Mouse (Mus musculus) left cerebral cortex, adult 9 months (tissue): ENCODE data around the gene Sars2.

ENCODE experiments used
- DNase-seq, 2 experiments: peaks; one replicate each; pipeline ENCODE4 v3.0.0; 2022; ENCODE audit warnings: low spot score in 2 of 2

Gene Sars2

GRCm38 (mm10) chr7:28726600-28726999 is 15.2 kb upstream of the Sars2 start:
- DNase-seq = peak; percentile 54 to 82

DNA sequence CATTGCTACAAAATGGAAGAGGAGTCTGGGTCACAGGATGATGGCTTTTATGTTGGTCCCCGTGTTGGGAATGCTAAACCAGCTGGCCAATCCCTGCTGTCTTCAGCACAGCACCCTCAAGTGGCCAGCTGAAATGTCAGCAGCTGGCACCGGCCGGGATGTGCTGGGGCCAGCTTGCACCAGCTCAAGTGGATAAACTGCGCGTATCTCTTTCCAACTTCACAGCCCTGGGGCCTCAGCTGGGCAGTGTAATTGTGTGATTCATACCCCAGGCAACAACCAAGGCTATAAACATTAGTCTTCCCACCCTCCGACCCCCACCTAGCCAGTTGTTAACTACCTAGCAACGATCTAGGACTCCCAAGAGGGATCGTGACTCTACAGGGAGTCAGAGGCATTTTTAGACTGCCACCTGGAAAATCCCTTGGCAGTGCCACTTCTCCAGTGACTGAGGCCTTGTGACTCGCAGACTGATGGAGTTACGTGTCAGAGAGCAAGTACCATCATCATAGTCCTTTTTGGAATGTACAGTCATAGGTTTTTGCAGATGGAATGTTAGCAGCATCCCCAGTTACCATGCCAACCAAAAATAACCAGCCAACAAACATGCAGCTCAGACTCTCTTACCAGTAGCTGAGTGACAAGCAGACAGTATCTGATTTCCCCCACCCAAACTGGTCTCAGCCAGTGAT is 14.0 kb upstream of the Sars2 start:
- peak in 1 of 2 experiments; percentile 57 for DNase-seq

GRCm38 (mm10) chr7:28732341-28733142 is 9.2 kb upstream of the Sars2 start:
- peak in 1 of 2 experiments; percentile 61 for DNase-seq

DNA sequence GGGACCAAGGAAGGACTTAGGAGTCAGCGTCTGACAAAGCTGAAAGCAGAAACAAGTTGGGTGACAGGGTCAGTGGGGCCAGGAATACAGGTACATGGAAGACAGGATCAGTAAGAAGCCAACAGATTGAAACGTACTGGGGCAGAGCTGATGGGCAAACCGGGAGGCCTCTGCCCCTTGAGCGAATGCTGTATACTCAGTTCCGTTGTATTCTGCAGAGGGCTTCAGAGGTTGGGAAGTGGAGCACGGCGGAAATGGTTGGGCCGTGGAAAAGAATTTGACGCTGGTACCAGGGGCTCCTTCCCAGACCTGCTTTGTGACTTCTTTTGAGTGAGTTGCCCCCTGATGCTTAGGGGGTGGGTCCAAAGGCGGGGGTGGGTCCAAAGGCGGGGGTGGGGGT is 8.6 kb upstream of the Sars2 start:
- DNase-seq = no peak

- no peak for DNase-seq
These were observed 6.1 kb upstream of the Sars2 start for GRCm38 (mm10) chr7:28735701-28736100.

DNA sequence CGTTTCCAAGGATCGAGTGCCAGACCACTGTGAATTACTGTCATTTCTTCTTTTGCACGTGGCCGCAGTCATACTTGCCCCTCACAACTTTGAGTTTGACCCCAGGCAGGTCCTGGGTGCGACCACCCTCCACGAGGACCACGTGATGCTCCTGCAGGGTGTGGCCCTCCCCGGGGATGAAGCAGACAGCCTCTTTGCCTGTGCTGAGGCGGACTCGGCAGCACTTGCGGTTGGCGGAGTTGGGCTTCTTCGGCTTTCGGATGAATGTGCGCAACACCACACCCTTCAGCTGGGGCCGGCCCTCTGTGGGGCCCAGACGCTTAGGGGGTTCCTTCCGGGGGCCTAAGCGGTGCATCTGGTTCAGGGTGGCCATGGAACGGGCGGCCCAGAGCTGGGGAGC is 2.0 kb upstream of the Sars2 start:
- DNase-seq = no peak

DNA sequence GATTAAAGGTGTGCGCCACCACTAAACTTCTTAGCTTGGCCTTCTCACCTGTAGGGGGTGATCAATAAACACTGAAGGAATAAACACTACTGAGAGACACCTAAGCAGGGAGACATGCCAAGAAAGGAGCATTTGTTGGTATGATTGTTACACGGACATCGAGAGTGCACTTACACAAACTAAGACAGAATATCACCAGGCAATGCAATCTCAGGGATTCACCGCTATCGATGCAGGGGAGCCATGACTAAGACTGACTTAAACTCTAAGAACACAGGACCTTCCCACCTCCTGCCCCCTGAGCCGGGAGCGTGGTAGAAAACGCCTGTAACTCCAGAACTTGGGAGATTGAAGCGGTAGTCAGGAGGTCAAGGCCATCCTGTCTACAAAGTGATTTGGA is 843 bp upstream of the Sars2 start:
- no peak for DNase-seq

DNA sequence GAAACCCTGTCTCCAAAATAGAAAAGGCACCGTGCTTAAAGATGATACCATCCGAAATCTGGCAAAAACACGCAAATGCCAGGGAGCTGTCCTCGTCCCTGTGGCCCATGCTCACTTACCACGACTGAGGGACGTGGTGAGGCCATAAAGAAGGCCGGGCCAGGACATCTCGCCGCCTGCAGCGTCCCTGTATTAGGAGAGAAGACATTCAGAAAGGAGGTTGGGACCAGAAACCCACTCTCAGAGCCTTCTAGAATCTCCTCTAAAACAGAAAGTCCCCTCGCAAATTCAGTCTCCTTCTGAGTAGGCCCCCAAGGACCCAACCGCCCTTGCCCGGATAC is 454 bp upstream of the Sars2 start:
- DNase-seq = no peak

GRCm38 (mm10) chr7:28749935-28750334 is 8.1 kb downstream of the Sars2 start:
- DNase-seq = no peak

GRCm38 (mm10) chr7:28756079-28756478 is 14.3 kb downstream of the Sars2 start, which contains the start of gene Ccer2:
TSS of gene Ccer2 (plus strand) at chr7:28756174.
- DNase-seq = no peak

- no peak for DNase-seq
These were observed 16.8 kb downstream of the Sars2 start for GRCm38 (mm10) chr7:28758623-28759022.

GRCm38 (mm10) chr7:28761907-28762306 is 20.1 kb downstream of the Sars2 start:
- no peak for DNase-seq

DNA sequence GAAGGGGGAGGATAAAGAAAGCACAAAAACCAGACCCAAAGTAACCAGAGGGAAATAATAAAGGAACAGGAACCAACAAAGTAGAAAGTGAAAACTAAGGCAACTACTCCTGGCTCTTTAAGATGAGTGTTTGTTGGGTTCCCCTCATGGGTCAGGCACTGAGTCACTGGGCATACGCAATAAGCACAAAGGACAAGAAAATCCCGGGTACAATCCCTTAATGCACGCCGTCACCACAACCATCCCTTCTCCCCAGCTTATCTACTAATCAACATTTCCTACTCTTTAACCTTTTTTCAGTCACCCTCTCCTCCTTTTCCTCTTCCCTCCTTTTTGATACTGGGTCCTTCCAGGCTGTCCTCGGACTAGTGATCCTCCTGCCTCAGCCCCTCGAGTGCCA is 23.4 kb downstream of the Sars2 start:
- no peak for DNase-seq

- DNase-seq = peak; percentile 98 to 100
These were observed 24.5 kb downstream of the Sars2 start, which contains the start of gene Sirt2 for GRCm38 (mm10) chr7:28766173-28766879. TSS of gene Sirt2 (plus strand) at chr7:28766735.

- no peak for DNase-seq
These were observed 25.1 kb downstream of the Sars2 start for GRCm38 (mm10) chr7:28766910-28767309.

DNA sequence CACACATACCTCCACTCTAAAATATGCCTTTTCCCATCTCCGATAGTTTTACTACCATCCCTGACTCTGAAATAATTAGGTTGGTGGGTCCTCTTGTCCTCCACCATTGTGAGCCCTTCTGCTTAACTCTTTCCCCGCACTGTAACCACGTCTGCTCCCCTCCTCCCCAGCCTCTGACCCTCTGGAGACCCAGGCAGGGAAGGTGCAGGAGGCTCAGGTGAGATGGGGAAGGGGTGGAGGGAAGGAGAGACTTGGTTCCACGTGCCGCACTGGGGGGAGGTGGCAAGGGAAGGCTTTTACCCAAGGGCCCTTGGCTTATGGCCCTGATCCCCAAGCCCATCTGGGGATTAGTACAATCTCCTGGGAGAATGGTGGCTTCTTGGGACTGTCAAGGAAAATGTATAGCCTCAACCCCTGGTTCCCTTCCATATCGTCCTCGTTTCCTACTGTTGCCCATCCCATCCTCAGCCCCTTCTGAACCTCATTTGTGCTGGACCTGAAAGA is 25.7 kb downstream of the Sars2 start, which contains the start of gene Nfkbib:
Gene Nfkbib (minus strand): TSS at position 51 of the 504 bp plus-strand sequence.
- DNase-seq = no peak

GRCm38 (mm10) chr7:28769414-28769958 is 27.7 kb downstream of the Sars2 start:
- no peak for DNase-seq

DNA sequence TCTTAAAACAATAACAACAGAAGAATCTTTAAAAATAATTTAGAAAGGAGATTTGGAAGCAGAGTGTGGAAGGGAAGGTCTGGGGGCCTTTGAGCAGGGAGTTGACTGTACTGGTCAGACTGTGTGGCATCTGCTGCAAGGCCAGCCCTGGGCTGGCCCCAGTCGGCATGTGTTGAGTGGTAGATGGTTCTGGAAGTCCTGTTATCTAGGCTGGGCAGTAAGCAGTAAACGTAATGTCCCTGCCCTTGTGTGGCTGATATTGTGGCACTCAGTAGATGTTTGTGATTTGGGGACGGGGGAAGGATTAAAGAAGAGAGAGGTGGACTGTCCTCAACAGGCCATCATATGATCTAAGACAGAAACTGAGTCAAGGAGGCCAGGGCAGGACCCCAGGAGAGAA is 28.5 kb downstream of the Sars2 start:
- no peak for DNase-seq

GRCm38 (mm10) chr7:28771867-28772266 is 30.1 kb downstream of the Sars2 start:
- DNase-seq = no peak

- no peak for DNase-seq
These were observed 31.4 kb downstream of the Sars2 start for GRCm38 (mm10) chr7:28773163-28773562.

DNA sequence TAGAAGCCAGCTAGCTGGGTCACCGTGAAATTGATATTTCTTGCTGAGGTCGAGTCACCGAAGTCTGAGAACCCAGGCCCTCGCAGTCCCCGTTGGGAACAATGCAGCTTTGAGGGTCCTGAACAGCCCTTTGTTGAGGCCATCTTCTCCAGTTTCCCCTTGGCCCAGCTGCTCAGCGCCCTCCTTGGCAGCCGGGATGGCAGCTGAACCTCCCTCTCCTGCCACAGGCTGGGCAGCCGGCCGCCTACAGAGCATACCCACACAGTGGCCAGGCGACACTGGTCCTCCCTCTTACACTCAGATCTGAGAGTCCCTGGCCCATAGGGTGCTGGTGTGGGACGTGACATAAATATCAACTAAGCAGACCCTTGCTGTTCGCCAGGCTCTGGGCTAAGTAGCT is 32.4 kb downstream of the Sars2 start:
- DNase-seq = peak in 1 of 2 experiments; percentile 25

GRCm38 (mm10) chr7:28775129-28775528 is 33.3 kb downstream of the Sars2 start:
- DNase-seq = no peak
